Mouse (Mus musculus) left cerebral cortex, adult 2 months (tissue): ENCODE measurements around the gene Chkb. TPM values are rescaled to one million over a fixed set of nuclear protein-coding genes. Genes with fewer than 3 reads are reported as not detected.

ENCODE experiments used
- DNase-seq, 2 experiments: peaks; one replicate each; pipeline ENCODE4 v3.0.0; 2021 to 2022; ENCODE audit warnings: low spot score in 2 of 2, mixed read lengths in 1 of 2; ENCODE audit errors: extremely low spot score in 1 of 2
- H3K27ac ChIP-seq: fragments of 200-600 bp; 2 replicates; pipeline ENCODE4 v1.8.1; 2022
- H3K4me3 ChIP-seq: fragments of 200-600 bp; 2 replicates; pipeline ENCODE4 v1.8.1; 2022
- CTCF ChIP-seq: fragments of 200-600 bp; IDR thresholded peaks from 2 replicates; pipeline ENCODE4 v1.8.1; 2022; ENCODE audit warnings: antibody characterized with exemption, mild to moderate bottlenecking, moderate library complexity
- intact Hi-C: fragments of 180-260 bp; cut with DNase I; formaldehyde crosslinking; loops from one replicate; pipeline ENCODE4 v1.15.1; 2025
- long read RNA-seq, 2 experiments: library from polyadenylated mRNA; stranded (forward); transcript quantifications; one replicate each; pipeline ENCODE4 v2.0.0; 2021; ENCODE audit warnings: borderline mapping rate in 2 of 2
- total RNA-seq, 2 experiments: library from RNA; stranded (reverse); gene quantifications; 2 replicates each; pipeline ENCODE4 v1.2.3; 2021

Chkb gene
- 10 to 100 TPM; 42.5 to 45.2 TPM for total RNA-seq
- long read RNA-seq, experiment 1, transcript Chkb-201 (11 exons, 1,707 nt) = major isoform, 15 of 35 reads
- long read RNA-seq, experiment 1, partial matches to known transcripts = 1 of 35 reads
- long read RNA-seq, experiment 1, other reads (novel, unspliced or antisense) = 15 of 35 reads
- long read RNA-seq, experiment 2, transcript Chkb-201 (11 exons, 1,707 nt) = major isoform, 8 of 25 reads
- long read RNA-seq, experiment 2, transcript Chkb-208 (10 exons, 1,416 nt) = minor isoform, 7 of 25 reads
- long read RNA-seq, experiment 2, partial matches to known transcripts = 0 of 25 reads
- long read RNA-seq, experiment 2, other reads (novel, unspliced or antisense) = 8 of 25 reads

GRCm38 (mm10) chr15:89429352-89430221 is at the start of gene Chkb, which contains the start of the genes C730034F03Rik and Gm44502:
Gene Chkb (minus strand): TSS chr15:89429908.
Gene C730034F03Rik (plus strand): TSS chr15:89429589.
Gene Gm44502 (minus strand): TSS chr15:89429696.
- peak within 1 kb of the TSS; percentile 70 for H3K4me3 ChIP-seq
- peak; percentile 90 to 92 for DNase-seq
- intact Hi-C loops = loop anchor here (2.0 kb wide), 1 partner anchor 23 kb away; the partner anchor contains the start of gene Mapk8ip2
- peak within 1 kb of the TSS; percentile 97 for H3K27ac ChIP-seq
- no peak for TF ChIP-seq CTCF

- H3K4me3 ChIP-seq = no peak overlapping the region
- TF ChIP-seq CTCF = no peak
- H3K27ac ChIP-seq = no peak overlapping the region
- intact Hi-C loops = no loop called here
- DNase-seq = no peak
These were observed 48.9 kb upstream of the Chkb start for GRCm38 (mm10) chr15:89478622-89479021.

GRCm38 (mm10) chr15:89477806-89478205 is 48.1 kb upstream of the Chkb start:
- TF ChIP-seq CTCF = no peak
- no peak for DNase-seq
- Histone ChIP-seq H3K4me3 (no peak overlapping the region), H3K27ac (peak overlapping the region; percentile 41; the same call in 1 of the 2 replicates)
- intact Hi-C loops = loop anchor here (2.0 kb wide), 1 partner anchor 21 kb away; the partner anchor contains the start of gene Shank3

- peak within 1 kb of the TSS; percentile 56 for H3K4me3 ChIP-seq
- H3K27ac ChIP-seq = peak within 1 kb of the TSS; percentile 96
- no peak for TF ChIP-seq CTCF
- intact Hi-C loops = loop anchor here (2.0 kb wide), 1 partner anchor 22 kb away; the partner anchor contains the start of gene Shank3
- no peak for DNase-seq
These were observed 47.4 kb upstream of the Chkb start, which contains the start of gene Arsa for GRCm38 (mm10) chr15:89477091-89477491. Gene Arsa (minus strand): TSS chr15:89477425.

- Histone ChIP-seq H3K27ac (peak overlapping the region; percentile 96), H3K4me3 (peak overlapping the region; percentile 56)
- DNase-seq = no peak
- intact Hi-C loops = loop anchor here (2.0 kb wide), 1 partner anchor 22 kb away; the partner anchor contains the start of gene Shank3
- TF ChIP-seq CTCF = no peak
These were observed 46.7 kb upstream of the Chkb start for GRCm38 (mm10) chr15:89476475-89476815.

GRCm38 (mm10) chr15:89475611-89476474 is 46.1 kb upstream of the Chkb start:
- intact Hi-C loops = loop anchor here (2.0 kb wide), 1 partner anchor 23 kb away; the partner anchor contains the start of gene Shank3
- peak; percentile 91 to 92 for DNase-seq
- Histone ChIP-seq H3K4me3 (peak overlapping the region; percentile 56), H3K27ac (peak overlapping the region; percentile 96)
- TF ChIP-seq CTCF = no peak

GRCm38 (mm10) chr15:89475293-89475600 is 45.5 kb upstream of the Chkb start:
- intact Hi-C loops = no loop called here

GRCm38 (mm10) chr15:89474596-89475292 is 45.0 kb upstream of the Chkb start:
- intact Hi-C loops = no loop called here
- DNase-seq = no peak
- no peak overlapping the region for H3K27ac ChIP-seq
- no peak overlapping the region; the same call in 1 of the 2 replicates for H3K4me3 ChIP-seq
- TF ChIP-seq CTCF = no peak

More at GRCm38 (mm10) chr15:89475293-89475600, 45.5 kb upstream of the Chkb start:
- no peak for DNase-seq
- H3K27ac ChIP-seq = no peak overlapping the region; the same call in 1 of the 2 replicates
- TF ChIP-seq CTCF = no peak
- peak overlapping the region; percentile 56 for H3K4me3 ChIP-seq

GRCm38 (mm10) chr15:89473921-89474320 is 44.2 kb upstream of the Chkb start:
- no peak for TF ChIP-seq CTCF
- no peak for DNase-seq
- intact Hi-C loops = no loop called here
- H3K27ac ChIP-seq = no peak overlapping the region
- no peak overlapping the region for H3K4me3 ChIP-seq

GRCm38 (mm10) chr15:89473370-89473769 is 43.7 kb upstream of the Chkb start:
- Histone ChIP-seq H3K4me3 (no peak overlapping the region), H3K27ac (no peak overlapping the region)
- intact Hi-C loops = no loop called here
- TF ChIP-seq CTCF = no peak
- no peak for DNase-seq
